Mouse (Mus musculus) adrenal gland, adult (tissue): ENCODE results near the gene Casp12.
"Not testable (repeated sequence)": the region's sequence is repeated elsewhere in the genome, so short reads cannot be mapped to it uniquely, and the experiment has no call there.

ENCODE experiments used
- DNase-seq, 2 experiments: peaks; one replicate each; pipeline ENCODE4 v3.0.0; 2022 to 2023; ENCODE audit warnings: low spot score in 1 of 2; ENCODE audit not compliant: inconsistent age in 2 of 2

Casp12 gene

DNA sequence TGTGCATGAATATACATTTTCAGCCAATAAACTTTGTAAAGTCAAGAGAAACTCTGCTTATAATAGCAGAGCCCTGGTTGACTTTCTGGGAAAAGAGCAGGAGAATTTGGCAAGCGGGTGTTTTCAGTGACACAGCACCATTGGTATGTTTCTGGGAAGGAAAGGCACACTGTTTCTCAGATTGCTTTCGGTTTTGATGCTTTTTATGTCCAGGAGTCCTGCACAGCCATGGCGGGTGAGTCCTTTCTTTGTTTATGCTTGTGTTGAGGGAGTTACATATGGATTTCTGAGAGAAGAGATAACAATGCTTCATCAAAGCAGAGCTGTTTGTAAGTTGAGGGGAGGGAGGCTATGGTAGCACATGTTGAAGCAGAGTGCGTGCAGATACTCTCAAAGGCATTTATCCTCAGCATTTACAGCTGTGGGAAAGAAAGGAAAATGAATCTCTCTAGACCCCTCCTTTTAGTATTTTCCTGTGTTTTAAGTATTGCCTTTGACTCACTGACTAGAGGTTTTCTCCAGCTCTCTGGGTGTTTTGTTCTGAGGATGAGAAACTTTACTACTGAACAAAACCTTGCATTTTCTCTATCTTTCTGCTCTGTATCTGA, at the start of gene Casp12:
Gene Casp12, plus strand, starts transcription at position 140 of the 608 bp plus-strand sequence.
- peak; percentile 50 to 91 for DNase-seq

DNA sequence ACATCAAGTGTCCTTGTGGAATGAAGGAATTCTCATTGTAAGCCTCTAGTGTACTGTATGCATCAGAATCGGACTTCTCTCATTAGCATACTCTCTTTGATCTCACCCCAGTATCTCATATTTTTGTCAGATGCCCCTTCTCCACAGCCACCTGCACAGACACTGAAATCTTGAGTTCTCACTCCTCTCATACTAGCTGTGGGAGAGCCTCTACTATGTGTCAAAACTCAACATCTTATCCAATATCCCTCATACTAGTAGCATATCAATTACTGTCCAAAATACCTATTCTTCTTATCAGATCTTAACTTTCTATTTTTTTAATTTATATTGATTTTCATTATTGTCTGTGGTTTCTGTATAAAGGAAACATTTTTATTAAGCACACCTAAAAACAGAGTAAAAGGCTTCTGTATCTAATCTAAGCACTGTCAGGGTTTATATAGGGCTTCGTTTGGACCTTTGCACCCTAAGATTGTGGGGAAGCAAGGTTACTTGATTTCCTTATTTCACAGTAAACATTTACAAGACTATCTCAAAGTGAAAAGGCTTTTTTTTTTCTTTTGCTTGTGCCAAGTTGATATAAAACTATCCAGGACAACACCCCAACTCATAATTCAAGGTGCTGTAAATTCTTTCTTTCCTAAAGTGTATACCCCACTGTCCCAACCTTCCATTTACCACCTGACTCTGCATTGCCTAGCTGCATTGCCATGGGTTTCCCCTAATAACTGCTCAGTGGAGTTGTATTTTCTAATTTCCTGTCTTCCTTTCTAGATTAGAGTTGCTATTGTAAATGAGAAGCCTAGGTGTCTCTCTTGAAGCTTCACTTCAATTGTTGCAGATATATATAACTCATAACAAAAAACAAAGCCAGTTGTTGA, 48.6 kb upstream of the Casp12 start:
- DNase-seq, result no peak

DNA sequence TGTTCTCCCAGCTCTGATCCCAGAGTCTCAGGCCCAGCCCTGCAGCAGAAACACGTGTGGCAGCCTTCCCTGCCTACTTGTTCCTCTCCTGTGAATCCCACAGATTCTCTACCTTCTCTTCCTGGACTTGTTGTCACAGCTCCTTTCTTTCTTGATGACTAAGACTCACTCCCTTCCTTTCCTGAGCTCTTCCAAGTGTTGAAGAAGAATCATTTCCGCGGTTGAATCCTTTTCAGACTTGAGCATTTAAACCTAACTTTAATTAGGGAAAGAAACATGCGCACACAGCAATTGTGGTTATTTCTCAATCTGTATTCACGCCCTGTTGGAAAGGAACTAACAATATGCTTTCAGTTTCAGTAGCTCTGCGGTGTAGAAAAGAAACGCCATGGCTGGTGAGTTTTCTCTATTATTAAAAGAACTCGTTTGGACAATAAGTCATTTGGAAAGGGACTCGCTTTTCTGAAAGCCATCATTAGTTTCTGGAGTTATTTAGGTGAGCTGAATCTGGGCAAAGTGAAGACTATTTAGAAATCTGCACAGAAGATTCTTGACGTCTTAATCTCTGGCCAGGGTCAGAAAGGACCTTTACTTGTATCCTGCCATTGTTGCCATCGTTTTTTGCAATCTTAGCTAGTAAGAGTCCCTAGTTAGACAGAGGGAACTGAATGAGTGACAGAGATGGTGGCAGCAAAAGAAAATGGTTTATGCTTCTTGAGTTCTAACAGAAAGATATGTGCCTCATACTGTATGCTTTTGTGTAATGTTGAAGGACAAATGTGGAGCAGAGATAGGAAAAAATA, 46.7 kb upstream of the Casp12 start, which contains the start of gene Casp1:
Gene Casp1, plus strand, starts transcription at position 189 of the 803 bp plus-strand sequence.
- peak in 1 of 2 experiments; percentile 30 for DNase-seq

DNA sequence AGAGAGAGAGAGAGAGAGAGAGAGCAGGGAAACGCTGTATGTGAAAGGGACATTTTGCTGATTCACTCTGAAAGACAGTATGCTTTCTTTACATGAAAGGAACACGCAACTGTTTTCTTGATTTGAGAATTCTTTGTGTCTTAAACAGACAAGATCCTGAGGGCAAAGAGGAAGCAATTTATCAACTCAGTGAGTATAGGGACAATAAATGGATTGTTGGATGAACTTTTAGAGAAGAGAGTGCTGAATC, 46.2 kb upstream of the Casp12 start:
- no peak for DNase-seq

DNA sequence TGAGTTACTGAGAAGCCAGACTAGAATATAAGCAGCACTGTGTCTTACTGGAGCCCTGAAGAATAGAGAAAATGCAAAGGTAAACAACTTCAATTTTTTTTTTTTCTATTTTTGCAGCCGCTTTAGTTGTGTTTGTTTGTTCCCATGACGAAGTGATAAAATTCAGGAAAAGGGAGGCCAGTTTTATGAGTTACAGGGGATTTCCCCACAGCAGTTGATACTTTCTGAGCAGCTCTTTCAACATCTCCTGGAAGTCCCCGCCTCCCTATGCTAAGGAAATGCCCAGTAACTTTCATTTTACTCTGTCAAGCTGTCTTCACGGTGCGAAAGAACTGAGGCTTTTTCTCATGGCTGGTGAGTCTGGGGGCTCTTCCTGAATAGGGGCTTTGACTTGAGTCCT, 36.7 kb upstream of the Casp12 start, which contains the start of gene Casp4:
Gene Casp4, plus strand, starts transcription at position 268 of the 400 bp plus-strand sequence.
- DNase-seq, result peak; percentile 16 to 64

DNA sequence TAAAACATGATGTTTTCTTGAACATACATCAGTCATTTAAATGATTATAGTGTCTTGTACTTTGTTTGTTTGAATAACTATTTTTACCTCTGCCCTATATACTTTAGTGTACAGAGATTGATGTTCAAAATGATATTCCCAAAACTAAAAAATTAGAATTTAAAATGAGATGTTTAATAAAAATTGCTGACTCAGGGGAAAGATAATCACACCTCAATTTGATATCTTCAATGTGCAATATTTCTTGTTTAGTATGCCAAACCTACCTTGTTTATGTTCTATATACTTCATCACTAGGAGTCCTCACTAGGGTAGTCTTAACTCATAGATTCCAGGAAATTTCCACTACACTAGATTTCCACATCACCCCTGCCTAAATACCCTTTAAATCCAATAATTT, 35.1 kb upstream of the Casp12 start:
- DNase-seq, result no peak

DNA sequence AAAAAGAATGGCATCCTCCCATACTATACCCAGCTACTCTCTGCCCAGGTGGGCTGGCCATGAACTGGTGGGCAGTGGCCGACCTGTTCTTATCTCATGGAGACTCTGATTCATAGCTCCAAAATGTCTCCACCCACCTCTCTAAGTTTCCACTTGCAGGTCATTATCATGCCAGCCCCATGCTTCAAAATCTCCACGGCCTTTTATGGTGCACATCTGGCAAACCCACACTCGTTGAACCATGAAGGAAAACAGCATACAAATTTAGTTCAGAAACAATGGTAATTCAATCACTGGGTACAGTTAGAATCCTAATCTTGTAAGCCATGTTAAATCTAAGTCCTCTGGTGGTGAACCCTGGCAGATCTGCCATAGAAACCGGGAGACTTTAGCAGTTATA, 33.8 kb upstream of the Casp12 start:
- no peak for DNase-seq

DNA sequence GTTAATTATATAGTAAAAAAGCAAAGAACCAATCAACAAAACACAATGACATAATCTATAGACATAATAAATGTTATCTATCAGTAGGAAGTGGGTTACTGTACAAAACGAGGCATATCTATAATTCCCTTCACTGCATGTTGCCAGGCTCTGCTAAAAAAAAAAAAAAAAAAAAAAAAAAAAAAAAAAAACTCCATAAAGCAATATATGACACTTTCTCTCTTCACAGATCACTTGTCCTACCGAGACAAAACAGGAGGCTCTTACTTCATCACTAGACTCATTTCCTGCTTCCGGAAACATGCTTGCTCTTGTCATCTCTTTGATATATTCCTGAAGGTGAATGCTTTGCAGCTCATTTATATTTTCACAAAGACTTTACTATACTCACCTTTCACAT, 17.0 kb upstream of the Casp12 start:
- DNase-seq, result no peak

DNA sequence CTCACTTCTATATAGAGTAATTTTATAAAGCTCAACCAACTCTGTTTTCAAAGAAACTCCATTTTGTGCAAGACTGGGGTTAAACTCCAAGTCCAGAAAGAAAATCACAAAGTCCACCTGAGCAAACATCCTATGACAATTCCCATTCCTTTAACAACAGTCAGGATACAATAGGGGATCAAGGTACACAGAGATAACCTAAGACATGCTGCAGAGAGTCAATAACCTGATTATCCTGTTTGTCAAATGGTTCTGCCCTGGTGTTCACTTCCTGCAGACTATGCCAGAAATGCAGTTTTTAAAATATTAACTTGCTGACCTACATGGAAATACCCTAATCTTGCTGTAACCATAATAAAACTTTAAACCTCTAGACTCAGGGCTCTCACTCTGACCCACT, 12.8 kb upstream of the Casp12 start:
- DNase-seq, result no peak

DNA sequence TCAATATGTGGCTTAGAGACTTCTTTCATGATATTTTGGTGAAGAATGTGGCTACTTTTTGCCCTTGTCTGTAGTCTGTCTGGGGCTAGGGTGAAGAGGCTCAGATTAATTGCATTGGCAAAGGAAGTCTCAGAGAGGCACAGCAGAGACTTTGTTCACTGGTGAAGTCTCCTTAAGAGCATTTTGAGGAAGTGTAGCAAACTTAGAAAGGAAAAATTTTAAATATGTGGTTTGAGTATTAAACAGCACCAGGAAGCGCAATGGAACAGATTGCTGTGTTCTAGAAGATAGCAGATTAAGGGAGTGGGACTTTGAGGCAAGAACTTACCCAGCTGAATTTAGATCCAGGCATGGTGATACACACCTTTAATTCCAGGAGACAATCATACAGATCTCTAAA, 11.8 kb upstream of the Casp12 start:
- DNase-seq, result no peak

DNA sequence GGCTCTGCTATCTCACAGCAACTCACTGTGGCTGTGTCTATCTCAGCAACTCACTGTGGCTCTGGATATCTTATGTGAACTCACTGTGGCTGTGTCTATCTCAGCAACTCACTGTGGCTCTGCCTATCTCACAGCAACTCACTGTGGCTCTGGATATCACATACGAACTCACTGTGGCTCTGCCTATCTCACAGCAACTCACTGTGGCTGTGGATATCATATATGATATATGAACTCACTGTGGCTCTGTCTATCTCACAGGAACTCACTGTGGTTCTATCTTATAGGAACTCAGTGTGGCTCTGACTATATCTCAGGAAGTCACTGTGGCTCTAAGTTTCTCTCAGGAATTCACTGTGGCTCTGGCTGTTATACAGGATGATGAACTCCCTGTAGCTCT, 2.1 kb upstream of the Casp12 start:
- no peak for DNase-seq

DNA sequence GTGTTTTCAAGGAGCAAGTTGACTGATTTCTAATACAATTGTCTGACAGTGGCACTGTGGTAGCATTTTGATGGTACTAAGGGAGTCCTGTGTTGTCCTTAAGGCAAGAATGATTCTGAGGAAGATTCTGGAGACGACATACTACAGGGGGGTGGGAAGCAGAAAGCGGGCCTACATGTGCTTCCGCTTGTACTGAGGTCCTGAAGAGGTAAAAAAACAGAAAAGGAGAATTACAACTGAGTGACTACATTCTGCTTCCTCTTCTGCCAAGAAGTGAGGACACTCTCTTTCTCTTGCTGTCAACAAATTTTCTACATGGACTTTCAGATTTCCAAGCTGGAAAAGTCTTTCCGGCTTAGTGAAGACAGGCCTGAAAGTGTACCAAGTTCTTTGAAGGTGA, 1.1 kb upstream of the Casp12 start:
- DNase-seq, result no peak

DNA sequence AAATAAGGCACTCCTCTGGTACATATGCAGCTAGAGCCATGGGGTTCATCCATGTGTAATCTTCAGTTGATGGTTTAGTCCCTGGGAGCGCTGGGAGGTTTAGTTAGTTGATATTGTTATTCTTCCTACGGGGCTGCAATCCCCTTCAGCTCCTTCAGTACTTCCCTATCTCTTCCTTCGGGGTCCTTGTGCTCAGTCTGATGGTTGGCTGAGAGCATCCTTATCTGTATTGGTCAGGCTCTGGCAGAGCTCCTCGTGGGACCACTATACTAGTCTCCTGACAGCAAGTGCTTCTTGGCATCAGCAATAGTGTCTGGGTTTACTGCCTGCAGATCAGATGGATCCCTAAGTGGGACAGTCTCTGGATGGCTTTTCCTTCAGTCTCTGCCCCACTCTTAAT, 2.2 kb downstream of the Casp12 start:
- DNase-seq, result peak in 1 of 2 experiments; percentile 40

DNA sequence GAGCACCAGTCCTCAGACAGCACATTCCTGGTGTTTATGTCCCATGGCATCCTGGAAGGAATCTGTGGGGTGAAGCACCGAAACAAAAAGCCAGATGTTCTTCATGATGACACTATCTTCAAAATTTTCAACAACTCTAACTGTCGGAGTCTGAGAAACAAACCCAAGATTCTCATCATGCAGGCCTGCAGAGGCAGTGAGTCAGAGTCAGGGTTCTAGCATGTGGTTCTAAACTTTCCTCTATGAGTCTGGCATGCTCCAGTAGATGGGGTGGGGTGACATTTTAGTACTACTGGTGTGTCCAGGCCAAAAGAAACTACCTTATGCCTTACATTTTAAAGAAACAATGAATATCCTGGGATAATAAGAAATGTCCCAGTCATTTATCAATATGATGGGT, 8.4 kb downstream of the Casp12 start:
- no peak for DNase-seq

DNA sequence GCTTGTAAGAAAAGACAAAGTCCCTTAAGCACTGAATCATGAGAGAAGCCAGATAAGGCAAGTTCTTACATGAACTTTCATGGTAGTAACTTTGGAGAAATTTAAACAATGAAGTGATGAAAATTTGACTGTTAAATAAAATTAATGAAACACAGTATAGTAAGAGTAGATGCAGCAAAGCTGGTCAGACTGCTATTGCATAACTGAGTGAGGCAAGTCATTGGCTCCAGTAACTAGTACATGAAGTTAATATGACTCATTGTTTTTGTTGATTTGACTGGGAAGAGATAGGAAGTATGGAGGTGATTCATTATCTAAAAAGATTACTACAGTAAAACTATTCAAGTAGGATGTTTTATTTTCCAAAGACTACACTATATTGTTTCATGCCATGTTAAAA, 11.6 kb downstream of the Casp12 start:
- peak in 1 of 2 experiments; percentile 68 for DNase-seq

DNA sequence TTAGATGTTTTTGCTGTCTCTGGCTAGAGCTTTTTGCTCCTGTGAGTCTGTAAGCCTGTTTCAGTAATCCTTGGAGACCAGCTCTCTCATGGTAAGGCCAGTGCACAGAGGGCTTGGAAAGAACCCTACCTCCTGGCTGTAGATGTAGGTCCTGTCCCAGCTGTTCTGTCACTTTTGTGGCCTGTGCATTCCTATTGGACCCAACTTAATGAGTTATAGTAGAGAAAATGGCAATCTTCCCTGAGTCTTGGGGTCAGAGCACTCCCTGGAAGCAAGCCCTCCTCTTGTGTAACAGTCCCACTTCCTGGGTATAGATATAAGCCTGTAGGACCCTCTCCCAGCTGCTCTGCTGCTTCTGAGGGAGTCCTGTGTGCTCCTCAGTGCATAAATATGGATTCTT, 48.3 kb downstream of the Casp12 start:
- no peak for DNase-seq

DNA sequence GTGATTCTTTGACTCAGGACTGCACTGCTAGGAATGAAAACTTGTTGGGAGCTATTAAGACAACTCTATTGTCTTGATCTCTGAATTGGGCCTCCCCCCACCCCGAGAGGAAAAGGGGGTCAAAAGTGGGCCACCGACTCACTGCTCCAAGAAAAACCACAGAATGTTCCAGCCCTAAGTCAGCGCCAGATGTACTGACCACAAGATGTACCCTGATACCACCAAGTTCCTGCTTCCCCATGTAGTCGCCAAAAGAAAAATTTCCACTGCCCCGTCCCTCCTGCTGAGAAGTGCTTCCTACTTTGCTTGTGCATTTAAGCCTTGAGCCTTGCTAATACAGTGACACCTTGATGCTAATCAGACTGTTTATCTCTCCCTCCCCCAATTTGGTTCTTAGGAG, 50.6 kb downstream of the Casp12 start:
- not testable (repeated sequence) for DNase-seq

DNA sequence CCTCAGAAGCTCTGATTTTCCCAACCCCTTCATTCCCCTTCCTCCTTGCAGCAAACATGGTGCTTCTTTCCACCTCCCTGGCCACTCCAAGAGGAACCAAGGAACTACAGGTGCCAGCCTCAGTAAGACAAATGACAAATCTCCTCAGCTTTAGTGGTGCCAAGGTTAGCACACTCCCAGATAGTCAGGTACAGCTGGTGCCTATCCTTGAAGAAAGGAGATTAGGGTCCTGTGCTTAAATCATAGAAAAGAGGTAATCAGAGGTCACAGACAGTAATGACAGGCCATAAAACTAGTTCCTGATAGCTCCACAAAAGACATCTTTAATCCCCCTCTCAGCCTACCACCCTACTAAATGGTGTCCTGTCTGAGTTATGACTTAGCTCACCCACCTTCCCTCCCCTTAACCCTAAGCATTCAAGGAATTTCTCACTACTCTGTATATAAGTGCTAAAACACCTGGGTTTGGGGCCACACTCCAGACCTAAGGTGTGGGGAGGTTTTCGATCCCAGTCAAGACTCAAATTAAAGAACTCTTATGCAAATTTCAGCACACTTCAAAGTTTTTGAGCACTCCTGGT, 65.8 kb downstream of the Casp12 start:
- DNase-seq, result no peak

DNA sequence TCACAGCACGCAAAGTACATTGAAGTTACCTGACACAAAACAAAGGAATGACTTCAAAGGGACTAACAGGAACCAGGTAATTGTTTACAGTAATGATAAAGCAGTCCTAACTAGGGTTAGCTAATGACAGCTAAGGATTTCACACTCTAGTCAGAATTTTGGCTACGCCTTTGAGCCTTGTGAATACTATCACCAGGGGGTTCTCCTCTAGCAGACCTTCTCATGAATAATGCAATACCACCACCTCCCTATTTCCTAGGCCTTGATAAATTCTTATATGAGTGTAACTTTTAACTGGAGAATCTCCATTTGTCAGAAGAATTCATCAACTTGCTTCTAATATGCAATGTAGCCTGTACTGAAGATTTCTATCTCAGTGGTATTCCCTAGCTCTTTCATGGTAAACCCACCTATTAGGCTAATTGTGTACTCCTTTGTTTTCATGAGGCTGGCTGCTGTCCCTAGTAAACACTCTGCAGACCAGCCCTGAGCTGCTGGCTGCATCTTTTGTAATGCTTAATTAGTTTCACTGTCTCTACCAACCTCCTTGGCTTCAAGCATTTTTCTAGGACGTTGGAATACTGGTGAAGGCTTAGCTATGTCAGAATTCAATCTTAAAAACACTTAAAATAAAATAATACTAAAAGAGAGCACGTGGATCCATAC, 67.3 kb downstream of the Casp12 start:
- DNase-seq, result no peak

DNA sequence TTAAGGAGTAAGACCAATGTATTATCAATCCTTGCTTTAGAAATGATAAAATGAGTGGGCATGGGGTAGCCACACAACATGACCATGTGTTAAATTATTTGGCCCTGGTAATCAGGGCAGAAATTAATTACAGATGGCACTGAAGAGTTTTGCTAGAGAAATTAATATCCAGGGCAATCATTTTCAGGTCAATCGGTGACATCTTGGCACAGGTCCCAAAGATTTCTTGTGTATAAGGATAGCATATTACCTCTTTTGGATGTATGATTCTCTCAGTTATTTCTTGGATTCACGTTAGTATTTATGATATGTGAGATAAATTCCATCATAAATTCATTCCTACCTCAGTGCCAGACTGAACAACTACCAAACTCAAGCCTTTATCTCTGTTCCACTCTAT, 72.6 kb downstream of the Casp12 start:
- DNase-seq, result no peak
